In genomic region chrX:115031506-115031905, GRCm38 (mm10) we compare ENCODE assay signal across 27 mouse cellular contexts.
"Had no signal": no experiment of that assay in that cellular context is flagged by ENCODE, and none has a peak within 500 bp of the region (broad histone marks: within the 10 kb centered on the region; RNA-seq: fewer than 3 reads in every experiment).

No protein-coding gene starts in this region.

- H3K27me3 ChIP-seq: embryonic facial prominence, embryonic 12.5 days; embryonic facial prominence, embryonic 13.5 days; embryonic facial prominence, embryonic 15.5 days; forebrain, embryonic 12.5 days; forebrain, embryonic 13.5 days; forebrain, embryonic 15.5 days had no signal

- H3K27ac ChIP-seq: embryonic facial prominence, embryonic 10.5 days; embryonic facial prominence, embryonic 12.5 days; embryonic facial prominence, embryonic 13.5 days; embryonic facial prominence, embryonic 15.5 days; forebrain, embryonic 10.5 days; forebrain, embryonic 12.5 days; forebrain, embryonic 13.5 days; forebrain, embryonic 15.5 days; gastrocnemius, adult 2 months; heart, adult 2 months had no signal

- H3K4me1 ChIP-seq: embryonic facial prominence, embryonic 10.5 days; embryonic facial prominence, embryonic 12.5 days; embryonic facial prominence, embryonic 13.5 days; embryonic facial prominence, embryonic 15.5 days; forebrain, embryonic 10.5 days; forebrain, embryonic 12.5 days; forebrain, embryonic 13.5 days; forebrain, embryonic 15.5 days had no signal

- ATAC-seq: forebrain, embryonic 13.5 days; forebrain, embryonic 14.5 days; forebrain, embryonic 15.5 days; forebrain, embryonic 16.5 days; forebrain, postnatal 0 days had no signal

- H3K4me2 ChIP-seq: embryonic facial prominence, embryonic 12.5 days; embryonic facial prominence, embryonic 13.5 days; embryonic facial prominence, embryonic 15.5 days; forebrain, embryonic 12.5 days; forebrain, embryonic 13.5 days; forebrain, embryonic 15.5 days had no signal

- H3K9ac ChIP-seq: embryonic facial prominence, embryonic 12.5 days; embryonic facial prominence, embryonic 13.5 days; embryonic facial prominence, embryonic 15.5 days; forebrain, embryonic 12.5 days; forebrain, embryonic 13.5 days; forebrain, embryonic 15.5 days; forebrain, postnatal 0 days had no signal

- H3K9me3 ChIP-seq: embryonic facial prominence, embryonic 10.5 days; embryonic facial prominence, embryonic 12.5 days; embryonic facial prominence, embryonic 13.5 days; embryonic facial prominence, embryonic 15.5 days; forebrain, embryonic 10.5 days; forebrain, embryonic 12.5 days; forebrain, embryonic 13.5 days; forebrain, embryonic 15.5 days had no signal

- H3K4me3 ChIP-seq: embryonic facial prominence, embryonic 10.5 days; embryonic facial prominence, embryonic 12.5 days; embryonic facial prominence, embryonic 13.5 days; embryonic facial prominence, embryonic 15.5 days; erythroblast, embryonic 14.5 days; forebrain, embryonic 10.5 days; forebrain, embryonic 12.5 days; forebrain, embryonic 13.5 days; forebrain, embryonic 15.5 days; gastrocnemius, adult 2 months; heart, adult 2 months had no signal

- H3K36me3 ChIP-seq: embryonic facial prominence, embryonic 10.5 days; embryonic facial prominence, embryonic 12.5 days; embryonic facial prominence, embryonic 13.5 days; embryonic facial prominence, embryonic 15.5 days; forebrain, embryonic 10.5 days; forebrain, embryonic 12.5 days; forebrain, embryonic 15.5 days had no signal

- DNase-seq: cerebellum, adult 9-10 months; cerebellum, adult 9-11 months; cerebellum, postnatal 10 days; cerebellum, postnatal 14 days; cerebellum, postnatal 25 days; cerebellum, postnatal 36 days; embryo, embryonic 11 days; forebrain, postnatal 0 days; gastrocnemius, adult 2 months; gastrocnemius, postnatal 10 days; gastrocnemius, postnatal 14 days; gastrocnemius, postnatal 25 days; gastrocnemius, postnatal 36 days; heart, adult 11 months; heart, adult 18-20 months; heart, adult 2 months had no signal
